In the genomic region with DNA sequence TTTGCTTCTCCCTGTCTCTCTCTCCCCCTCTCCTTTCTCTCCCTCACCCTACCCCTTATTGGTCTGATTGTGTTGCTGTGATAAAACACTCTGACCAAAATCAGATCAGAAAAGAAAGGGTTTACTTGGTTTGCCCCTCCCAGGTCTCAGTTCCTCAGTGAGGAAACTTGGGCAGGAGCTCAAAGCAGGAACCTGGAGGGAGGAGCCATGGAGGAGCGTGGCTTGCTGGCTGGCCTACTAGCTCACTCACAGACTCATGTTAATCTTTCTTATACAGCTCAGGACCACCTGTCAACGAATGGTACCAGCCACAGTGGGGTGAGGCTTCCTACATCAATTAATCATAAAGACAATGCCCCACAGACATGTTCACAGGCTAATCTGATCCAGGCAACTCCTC, we compare ENCODE assay signal across 23 mouse cellular contexts.
DNase-seq lines count a peak whose midpoint lies in the region; ATAC-seq lines count a peak whose summit lies in the region.
"Had no signal": no experiment of that assay in that cellular context is flagged by ENCODE, and none has a peak within 500 bp of the region (broad histone marks: within the 10 kb centered on the region; RNA-seq: fewer than 3 reads in every experiment).

No protein-coding gene starts in this region.

- peak; percentile 82 for ATAC-seq in common myeloid progenitor, adult 5-6 weeks (replicated peaks; ENCODE audit: low read depth, poor library complexity, severe bottlenecking)
- peak; percentile 30; the same call in 1 of the 2 replicates for ATAC-seq in megakaryocyte, adult 5-6 weeks (ENCODE audit: poor library complexity, severe bottlenecking)
- ATAC-seq in monocyte, adult 5-6 weeks (replicated peaks; ENCODE audit: insufficient number of reproducible peaks, low FRiP score, low TSS enrichment, poor library complexity, severe bottlenecking): no peak
- ATAC-seq: CD4-positive, CD25-positive, alpha-beta regulatory T cell, adult 4 months; forebrain, embryonic 15.5 days; hindbrain, postnatal 0 days; inflammation-experienced regulatory T-cells, adult 6 months; intestine, embryonic 16.5 days had no signal

- H3K9me3 ChIP-seq in heart, embryonic 10.5 days: no peaks in the 10 kb centered on the region
- no peaks in the 10 kb centered on the region for H3K9me3 ChIP-seq in embryonic facial prominence, embryonic 10.5 days
- H3K9me3 ChIP-seq: forebrain, embryonic 15.5 days had no signal

- no peaks in the 10 kb centered on the region for H3K36me3 ChIP-seq in heart, embryonic 10.5 days
- H3K36me3 ChIP-seq in embryonic facial prominence, embryonic 10.5 days (replicated peaks): no peaks in the 10 kb centered on the region
- H3K36me3 ChIP-seq: forebrain, embryonic 15.5 days had no signal

- peak overlapping the region; percentile 36; the same call in 1 of the 2 replicates for H3K27ac ChIP-seq in heart, embryonic 10.5 days
- peak overlapping the region; percentile 24; the same call in 1 of the 2 replicates for H3K27ac ChIP-seq in embryonic facial prominence, embryonic 10.5 days (replicated peaks)
- H3K27ac ChIP-seq: forebrain, embryonic 15.5 days; hindbrain, embryonic 14.5 days; hindbrain, postnatal 0 days had no signal

- H3K4me1 ChIP-seq in heart, embryonic 10.5 days: 0 out of 2 replicates have a peak, but pooled peaks cover 4% of the 10 kb centered on the region
- peaks cover 17% of the 10 kb centered on the region; the same call in 1 of the 2 replicates for H3K4me1 ChIP-seq in embryonic facial prominence, embryonic 10.5 days
- H3K4me1 ChIP-seq: forebrain, embryonic 15.5 days had no signal

- no peak overlapping the region for H3K4me3 ChIP-seq in heart, embryonic 10.5 days
- H3K4me3 ChIP-seq in embryonic facial prominence, embryonic 10.5 days: no peak overlapping the region
- H3K4me3 ChIP-seq: forebrain, embryonic 15.5 days had no signal

- DNase-seq in heart, embryonic 10.5 days (ENCODE audit: low spot score): no peak
- no peak for DNase-seq in heart, postnatal 4 days
- DNase-seq in embryonic facial prominence, embryonic 10.5 days (ENCODE audit: low spot score): no peak
- no peak for DNase-seq in yolk sac, embryonic 10.5 days (ENCODE audit: low spot score)
- DNase-seq: adrenal gland, adult 2 months; adrenal gland, postnatal 14 days; cerebellum, adult 11 months; cerebellum, adult 2 months; cerebellum, adult 9-11 months; cerebellum, postnatal 25 days; embryo, embryonic 11 days; gastrocnemius, postnatal 10 days; gastrocnemius, postnatal 36 days; heart, adult 18-20 months had no signal

- 51% methylated on average over 2 of the region's 2 CpGs for WGBS in heart, embryonic 10.5 days
- 56% methylated on average over 2 of the region's 2 CpGs for whole genome bisulfite sequencing in embryonic facial prominence, embryonic 10.5 days

- no peaks in the 10 kb centered on the region for H3K27me3 ChIP-seq in heart, embryonic 10.5 days (ENCODE audit: insufficient read depth, poor library complexity, severe bottlenecking)
- H3K27me3 ChIP-seq in embryonic facial prominence, embryonic 10.5 days (replicated peaks; ENCODE audit: low read depth, poor library complexity, severe bottlenecking): no peaks in the 10 kb centered on the region
- H3K27me3 ChIP-seq: forebrain, embryonic 15.5 days had no signal
